Mouse (Mus musculus): Measurements from ENCODE around the gene Cdt1.

GRCm38 (mm10) chr8:122531312-122531711, 36.5 kb upstream of the Cdt1 start:
- TF ChIP-seq POLR2A (IDR thresholded peaks at IDR 0.05; ENCODE audit: borderline replicate concordance, control insufficient read depth, low read depth, low read length) (no peak), CTCF (IDR thresholded peaks at IDR 0.05; ENCODE audit: control insufficient read depth, insufficient read depth, low read length) (no peak)
